Mouse (Mus musculus): ENCODE measurements around the gene 2410004P03Rik. TPM values are rescaled to one million over a fixed set of nuclear protein-coding genes. Genes with fewer than 3 reads are reported as not detected.

Gene 2410004P03Rik
- polyA plus RNA-seq, 1 experiment from 2014 or later, result 1.3 TPM

- ATAC-seq, result no peak
Observed at GRCm38 (mm10) chr12:16985778-16986177, 25.7 kb downstream of the 2410004P03Rik start.

GRCm38 (mm10) chr12:16977120-16977519 is 34.4 kb downstream of the 2410004P03Rik start:
- no peaks in the 10 kb centered on the region for H3K4me1 ChIP-seq
- H3K4me2 ChIP-seq, result no peak overlapping the region
- peaks cover 85% of the 10 kb centered on the region for H3K36me3 ChIP-seq (ENCODE audit: poor library complexity, severe bottlenecking)
- H3K9ac ChIP-seq, result no peak overlapping the region
- H3K9me3 ChIP-seq (replicated peaks), result no peaks in the 10 kb centered on the region
- no peaks in the 10 kb centered on the region for H3K27me3 ChIP-seq
- no peak overlapping the region for H3K27ac ChIP-seq
- H3K4me3 ChIP-seq, result no peak overlapping the region
- no peak for ATAC-seq

More at GRCm38 (mm10) chr12:16985778-16986177, 25.7 kb downstream of the 2410004P03Rik start:
- 94% methylated on average over 1 of the region's 1 CpGs for WGBS
- H3K4me2 ChIP-seq, result no peak overlapping the region
- H3K4me3 ChIP-seq, result no peak overlapping the region
- H3K27ac ChIP-seq, result no peak overlapping the region
- peaks cover 24% of the 10 kb centered on the region for H3K36me3 ChIP-seq (ENCODE audit: poor library complexity, severe bottlenecking)
- H3K4me1 ChIP-seq, result no peaks in the 10 kb centered on the region
- H3K9ac ChIP-seq, result no peak overlapping the region
- no peaks in the 10 kb centered on the region for H3K27me3 ChIP-seq
- no peaks in the 10 kb centered on the region for H3K9me3 ChIP-seq (replicated peaks)

DNA sequence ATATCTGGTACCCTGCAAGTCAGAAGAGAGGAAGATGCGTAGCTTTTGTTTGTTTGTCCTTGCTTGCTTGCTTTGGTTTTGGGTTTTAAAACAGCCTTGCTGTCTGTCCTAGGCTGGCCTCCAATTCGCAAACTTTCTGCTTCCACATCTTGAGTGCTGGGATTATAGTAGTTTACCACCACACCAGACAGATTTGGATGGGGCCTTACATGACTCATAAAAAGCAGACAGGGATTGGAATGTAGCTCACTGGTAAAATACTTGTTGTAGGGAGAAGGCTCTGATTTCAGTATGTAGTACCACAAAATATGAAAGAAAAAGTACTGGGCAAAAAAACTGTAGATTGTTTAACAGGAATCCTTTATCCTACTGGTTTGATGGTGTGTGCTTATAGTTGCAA is 44.7 kb downstream of the 2410004P03Rik start:
- no peaks in the 10 kb centered on the region for H3K27me3 ChIP-seq
- H3K4me1 ChIP-seq, result no peaks in the 10 kb centered on the region
- no peak overlapping the region for H3K4me2 ChIP-seq
- H3K9me3 ChIP-seq (replicated peaks), result no peaks in the 10 kb centered on the region
- peaks cover 35% of the 10 kb centered on the region for H3K36me3 ChIP-seq (ENCODE audit: poor library complexity, severe bottlenecking)
- no peak overlapping the region for H3K9ac ChIP-seq
- 94% methylated on average over 2 of the region's 2 CpGs for WGBS
- no peak for ATAC-seq
- H3K4me3 ChIP-seq, result no peak overlapping the region
- no peak overlapping the region for H3K27ac ChIP-seq

GRCm38 (mm10) chr12:16963354-16963753 is 48.2 kb downstream of the 2410004P03Rik start:
- no peak for ATAC-seq
- peaks cover 39% of the 10 kb centered on the region for H3K36me3 ChIP-seq (ENCODE audit: poor library complexity, severe bottlenecking)

GRCm38 (mm10) chr12:16958851-16959250 is 52.7 kb downstream of the 2410004P03Rik start:
- no peak overlapping the region for H3K27ac ChIP-seq
- no peak overlapping the region for H3K4me3 ChIP-seq
- ATAC-seq, result no peak
- peaks cover 44% of the 10 kb centered on the region for H3K36me3 ChIP-seq (ENCODE audit: poor library complexity, severe bottlenecking)
- H3K4me2 ChIP-seq, result no peak overlapping the region
- no peaks in the 10 kb centered on the region for H3K27me3 ChIP-seq
- H3K9ac ChIP-seq, result no peak overlapping the region
- 73% methylated on average over 1 of the region's 1 CpGs for WGBS
- no peaks in the 10 kb centered on the region for H3K9me3 ChIP-seq (replicated peaks)
- H3K4me1 ChIP-seq, result no peaks in the 10 kb centered on the region

More at GRCm38 (mm10) chr12:16963354-16963753, 48.2 kb downstream of the 2410004P03Rik start:
- no peak overlapping the region for H3K4me2 ChIP-seq
- no peaks in the 10 kb centered on the region for H3K4me1 ChIP-seq
- no peak overlapping the region for H3K4me3 ChIP-seq
- no peaks in the 10 kb centered on the region for H3K27me3 ChIP-seq
- H3K9ac ChIP-seq, result no peak overlapping the region
- H3K9me3 ChIP-seq (replicated peaks), result no peaks in the 10 kb centered on the region
- no peak overlapping the region for H3K27ac ChIP-seq
- WGBS, result 50% methylated on average over 2 of the region's 2 CpGs

Other genes starting within 250 kb of the 2410004P03Rik start
- gene Greb1, start 210.8 kb downstream of the 2410004P03Rik start, polyA plus RNA-seq (2015; fragmentation: Nextera tagmentation; extraction: Ambion mirVana), result 0.85 and 0.97 TPM in 2 replicates
- 43.3 and 51.8 TPM in 2 replicates for gene E2f6, start 200.8 kb downstream of the 2410004P03Rik start, polyA plus RNA-seq (2015; fragmentation: Nextera tagmentation; extraction: Ambion mirVana)
- 12.5 and 13.5 TPM in 2 replicates for gene Rock2, start 116.8 kb downstream of the 2410004P03Rik start, polyA plus RNA-seq (2015; fragmentation: Nextera tagmentation; extraction: Ambion mirVana)
- 1.9 TPM in 2 replicates for gene Pqlc3, start 11.3 kb downstream of the 2410004P03Rik start, polyA plus RNA-seq (2015; fragmentation: Nextera tagmentation; extraction: Ambion mirVana)
- 2.6 and 2.8 TPM in 2 replicates for gene Kcnf1, start 165.2 kb upstream of the 2410004P03Rik start, polyA plus RNA-seq (2015; fragmentation: Nextera tagmentation; extraction: Ambion mirVana)